Mouse (Mus musculus): ENCODE results near the gene Ephx4.

DNA sequence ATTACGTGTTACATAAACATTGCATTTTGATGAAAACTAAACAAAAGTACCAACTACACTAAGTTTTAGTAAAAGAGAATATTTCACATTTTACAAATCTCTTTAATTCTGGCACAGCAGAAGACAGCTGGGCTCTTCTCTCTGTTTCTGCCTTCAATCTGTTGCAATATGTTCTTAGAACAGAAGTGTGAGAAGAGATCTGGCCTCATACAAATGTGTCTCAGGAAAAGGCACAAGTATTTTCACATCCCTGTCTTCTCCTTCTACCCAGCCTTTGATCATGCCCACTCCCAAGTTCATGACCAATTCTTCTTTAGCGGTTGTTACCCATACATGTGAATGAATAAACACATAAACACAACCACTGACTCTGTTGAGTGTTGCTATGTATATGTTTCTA lies 12.6 kb downstream of the Ephx4 start:
- TF ChIP-seq CTCF (IDR thresholded peaks at IDR 0.05; ENCODE audit: extremely low read depth, insufficient read depth, insufficient read length, insufficient replicate concordance) (no peak), POLR2A (IDR thresholded peaks at IDR 0.05; ENCODE audit: low read depth, low read length) (no peak)

All from spleen, adult 2 months (tissue).